Mouse (Mus musculus): ENCODE measurements around the gene Arhgap44.

DNA sequence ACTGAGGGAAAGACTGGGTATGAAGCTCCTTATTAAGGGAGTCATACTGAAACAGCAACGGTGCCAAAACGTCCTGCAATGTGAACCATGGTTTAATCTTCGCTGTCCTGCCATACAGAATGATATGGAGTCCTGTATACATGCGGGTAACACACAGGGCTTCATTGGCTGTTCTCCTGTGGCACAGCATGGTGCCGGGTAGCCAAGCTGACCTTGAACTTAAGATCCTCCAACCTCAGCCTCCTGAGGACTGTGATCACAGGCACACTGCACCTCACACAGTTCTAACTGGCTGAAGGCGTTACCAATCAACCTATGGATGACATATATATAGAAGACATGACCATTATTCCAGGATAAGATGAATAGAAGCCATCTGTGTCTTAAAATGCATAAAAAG is 72.4 kb downstream of the Arhgap44 start:
- no peak for TF ChIP-seq CTCF (IDR thresholded peaks at IDR 0.05)
- no peak for TF ChIP-seq POLR2A (IDR thresholded peaks at IDR 0.05; ENCODE audit: insufficient read depth, low read depth, low read length)
- no peak for TF ChIP-seq EP300 (IDR thresholded peaks at IDR 0.05; ENCODE audit: insufficient read depth, low read depth, low read length)

Data from heart, adult 2 months (tissue).